Mouse (Mus musculus) midbrain, embryonic 14.5 days (tissue): ENCODE results near the gene Cdca8. TPM values are rescaled to one million over a fixed set of nuclear protein-coding genes. Genes with fewer than 3 reads are reported as not detected.
A peak's percentile ranks its signal among the peaks of the same experiment; 100 is the strongest.
"Not testable (repeated sequence)": the region's sequence is repeated elsewhere in the genome, so short reads cannot be mapped to it uniquely, and the experiment has no call there.

Experiments
- ATAC-seq: fragments of 200-750 bp; cut with Nextera tagmentation; 2 replicates; pipeline ENCODE4 v1.8.0; 2017; ENCODE audit warnings: moderate number of reproducible peaks, moderate library complexity; ENCODE audit not compliant: low FRiP score, low TSS enrichment
- DNase-seq: peaks from one replicate; pipeline ENCODE4 v3.0.0-alpha.2; 2015
- H3K27ac ChIP-seq: fragments of 300-500 bp; sonication (generic); replicated peaks from 2 replicates; pipeline ENCODE4 v1.5.1; 2014; ENCODE audit warnings: mild to moderate bottlenecking, low read depth, low read length, moderate library complexity
- H3K27me3 ChIP-seq: fragments of 300-500 bp; sonication (generic); 2 replicates; pipeline ENCODE4 v1.6.1; 2014; ENCODE audit warnings: low read length, control low read depth, mixed read lengths; ENCODE audit not compliant: control insufficient read depth, insufficient read depth
- H3K36me3 ChIP-seq: fragments of 300-500 bp; sonication (generic); 2 replicates; pipeline ENCODE4 v1.6.1; 2014; ENCODE audit warnings: low read length, control low read depth; ENCODE audit not compliant: control insufficient read depth, insufficient read depth
- H3K4me1 ChIP-seq: fragments of 300-500 bp; sonication (generic); 2 replicates; pipeline ENCODE4 v1.6.1; 2014; ENCODE audit warnings: mild to moderate bottlenecking, antibody characterized with exemption, low read length, control low read depth; ENCODE audit not compliant: control insufficient read depth, insufficient read depth
- H3K4me2 ChIP-seq: fragments of 300-500 bp; sonication (generic); 2 replicates; pipeline ENCODE4 v1.6.1; 2014; ENCODE audit warnings: mild to moderate bottlenecking, low read length, moderate library complexity
- H3K4me3 ChIP-seq: fragments of 300-500 bp; sonication (generic); replicated peaks from 2 replicates; pipeline ENCODE4 v1.5.1; 2014; ENCODE audit warnings: low read depth, low read length
- H3K9ac ChIP-seq: fragments of 300-500 bp; sonication (generic); replicated peaks from 2 replicates; pipeline ENCODE4 v1.6.1; 2014; ENCODE audit warnings: mild to moderate bottlenecking, low read length, moderate library complexity
- H3K9me3 ChIP-seq: fragments of 300-500 bp; sonication (generic); 2 replicates; pipeline ENCODE4 v1.6.1; 2016; ENCODE audit warnings: low read length, control low read depth, mixed read lengths; ENCODE audit not compliant: control insufficient read depth
- WGBS: fragments of 180-500 bp; shearing (Covaris S2); extraction: QIAGEN DNeasy Blood & Tissue Kit; methylation state at CpG from one replicate; pipeline ENCODE4 v1.1.7; 2014; 5-methylcytosine and 5-hydroxymethylcytosine counted together
- polyA plus RNA-seq: library from polyadenylated mRNA; unstranded; fragments of >200 nt; fragmentation: Nextera tagmentation; extraction: Ambion mirVana; gene quantifications from 2 replicates; pipeline ENCODE4 v1.2.1, GENCODE M21; 2014

Gene Cdca8
- 22.8 and 34.7 TPM in 2 replicates for polyA plus RNA-seq

DNA sequence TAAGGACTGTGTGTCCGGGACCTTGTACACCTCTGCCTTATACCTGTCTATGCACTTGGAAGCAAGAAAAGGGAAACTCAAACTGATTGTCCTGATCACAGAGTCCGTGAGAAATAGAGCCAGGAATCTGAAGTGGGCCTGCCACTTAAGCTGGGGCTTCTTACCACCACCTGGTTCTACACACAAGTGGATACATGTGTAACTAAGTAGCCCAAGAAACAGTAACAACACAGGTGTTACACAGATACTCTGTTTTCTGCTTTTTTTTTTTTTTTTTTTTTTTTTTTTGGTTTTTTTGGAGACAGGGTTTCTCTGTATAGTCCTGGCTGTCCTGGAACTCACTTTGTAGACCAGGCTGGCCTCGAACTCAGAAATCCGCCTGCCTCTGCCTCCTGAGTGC is at the start of gene Cdca8:
Gene Cdca8 (minus strand): TSS at position 101 of the 400 bp plus-strand sequence.
- H3K9me3 ChIP-seq, ATAC-seq, H3K27me3 ChIP-seq, H3K4me1 ChIP-seq, H3K27ac ChIP-seq, H3K4me3 ChIP-seq, DNase-seq, H3K9ac ChIP-seq: not testable (repeated sequence)
- 96% methylated on average over 4 of the region's 4 CpGs for WGBS
- Histone ChIP-seq H3K4me2 (peak within 1 kb of the TSS; percentile 88; the same call in 1 of the 2 replicates), H3K36me3 (peaks cover 42% of the 10 kb centered on the region)

DNA sequence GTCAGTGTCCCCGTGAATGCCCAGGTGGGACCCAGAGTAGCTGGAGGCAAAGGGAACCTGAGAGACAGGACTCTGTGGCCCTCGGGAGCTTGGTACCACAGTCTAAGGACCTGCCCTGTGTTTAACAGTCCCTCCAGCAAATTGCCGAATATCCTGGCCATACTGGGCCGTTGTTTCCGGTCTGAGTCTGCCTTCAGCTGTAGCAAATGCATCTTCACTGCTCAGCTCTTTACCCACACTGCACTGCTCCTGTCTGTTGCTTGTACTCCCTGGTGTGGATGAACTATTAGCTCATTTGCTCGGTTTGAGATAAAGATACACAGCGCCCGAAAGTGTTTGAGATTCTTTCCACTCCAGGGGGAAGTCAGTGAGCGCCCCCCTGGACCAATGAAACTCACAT is 49.3 kb upstream of the Cdca8 start:
- no peaks in the 10 kb centered on the region for H3K36me3 ChIP-seq
- peaks cover 14% of the 10 kb centered on the region; the same call in 1 of the 2 replicates for H3K4me1 ChIP-seq
- DNase-seq (no peak), ATAC-seq (no peak)
- no peak overlapping the region for H3K9ac ChIP-seq
- 23% methylated on average over 9 of the region's 9 CpGs for WGBS
- peaks cover 58% of the 10 kb centered on the region for H3K27me3 ChIP-seq
- no peaks in the 10 kb centered on the region for H3K9me3 ChIP-seq
- no peak overlapping the region for H3K27ac ChIP-seq
- no peak overlapping the region for H3K4me3 ChIP-seq
- no peak overlapping the region for H3K4me2 ChIP-seq

DNA sequence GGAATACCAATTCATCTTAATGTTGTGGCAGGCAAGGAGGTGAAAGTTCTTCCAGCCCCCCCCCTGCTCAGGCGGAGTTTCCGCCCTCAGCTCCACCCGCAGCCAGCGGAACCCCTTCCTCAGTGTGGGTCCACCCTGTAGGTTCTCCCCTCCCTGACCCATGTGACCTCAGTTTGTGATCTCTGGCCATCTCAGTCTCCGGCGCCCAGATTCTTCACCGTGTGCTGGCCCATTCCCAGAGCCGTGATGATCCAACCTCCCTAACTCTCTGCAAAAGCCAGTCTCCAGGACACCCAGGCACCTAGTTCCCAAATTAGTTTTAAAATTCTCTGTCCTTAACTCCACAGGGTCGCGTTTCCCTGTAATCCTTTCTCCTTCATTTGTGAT is 48.6 kb upstream of the Cdca8 start:
- H3K9ac ChIP-seq, result no peak overlapping the region
- H3K36me3 ChIP-seq, result no peaks in the 10 kb centered on the region
- ATAC-seq (no peak), DNase-seq (no peak)
- H3K4me3 ChIP-seq, result no peak overlapping the region
- no peak overlapping the region for H3K4me2 ChIP-seq
- H3K27ac ChIP-seq, result no peak overlapping the region
- no peaks in the 10 kb centered on the region for H3K9me3 ChIP-seq
- peaks cover 60% of the 10 kb centered on the region for H3K27me3 ChIP-seq
- H3K4me1 ChIP-seq, result peaks cover 14% of the 10 kb centered on the region; the same call in 1 of the 2 replicates
- 13% methylated on average over 10 of the region's 10 CpGs for WGBS

DNA sequence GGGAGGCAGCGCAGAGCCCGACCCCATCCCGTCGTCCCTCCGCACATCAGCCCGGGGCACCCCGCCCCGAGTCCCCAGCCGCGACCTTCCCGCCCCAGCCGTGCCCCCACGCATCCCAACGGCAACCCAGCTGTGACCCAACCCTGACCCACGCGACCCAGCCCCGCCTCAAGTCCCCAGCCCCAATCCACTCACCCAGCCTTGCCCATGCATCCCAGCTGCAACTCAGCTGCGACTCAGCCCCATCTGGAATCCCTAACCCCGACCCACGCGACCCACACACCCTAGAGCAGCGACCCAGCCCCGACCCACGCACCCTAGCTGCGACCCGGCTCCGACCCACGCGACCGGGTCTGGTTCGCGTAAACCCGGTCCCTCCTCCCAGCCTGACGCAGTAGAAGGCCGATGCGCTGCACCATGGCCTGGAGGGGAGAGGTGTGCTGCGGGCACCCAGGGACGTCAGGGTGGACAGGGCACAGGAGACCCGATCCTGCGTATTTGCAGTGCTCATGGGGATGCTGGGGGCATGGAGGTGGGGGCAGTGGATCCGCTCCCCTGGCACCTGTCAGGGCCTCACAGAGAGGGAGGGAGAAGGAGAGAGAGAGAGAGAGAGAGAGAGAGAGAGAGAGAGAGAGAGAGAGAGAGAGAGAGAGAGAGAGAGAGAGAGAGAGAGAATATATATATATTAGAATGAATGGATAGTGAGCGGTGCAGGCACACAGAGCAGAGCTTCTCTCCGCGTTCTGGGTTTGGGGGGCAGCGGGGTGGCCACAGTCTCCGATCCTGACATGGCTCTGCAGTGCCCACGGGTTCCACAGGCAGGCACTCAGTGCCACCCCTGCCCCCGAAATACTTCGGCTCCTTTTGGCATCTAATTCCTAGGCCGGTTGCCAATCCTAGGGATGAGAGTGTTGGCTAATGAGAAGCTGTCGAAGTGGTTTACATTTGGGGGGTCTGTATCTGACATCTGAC is 47.9 kb upstream of the Cdca8 start:
- H3K4me2 ChIP-seq, result peak overlapping the region; percentile 56
- H3K36me3 ChIP-seq, result no peaks in the 10 kb centered on the region
- DNase-seq (no peak), ATAC-seq (no peak)
- H3K4me3 ChIP-seq, result peak overlapping the region; percentile 32
- H3K9ac ChIP-seq, result peak overlapping the region; percentile 36; the same call in 1 of the 2 replicates
- H3K4me1 ChIP-seq, result peaks cover 14% of the 10 kb centered on the region; the same call in 1 of the 2 replicates
- H3K9me3 ChIP-seq, result no peaks in the 10 kb centered on the region
- no peak overlapping the region for H3K27ac ChIP-seq
- peaks cover 64% of the 10 kb centered on the region for H3K27me3 ChIP-seq
- WGBS, result 4% methylated on average over 51 of the region's 51 CpGs

DNA sequence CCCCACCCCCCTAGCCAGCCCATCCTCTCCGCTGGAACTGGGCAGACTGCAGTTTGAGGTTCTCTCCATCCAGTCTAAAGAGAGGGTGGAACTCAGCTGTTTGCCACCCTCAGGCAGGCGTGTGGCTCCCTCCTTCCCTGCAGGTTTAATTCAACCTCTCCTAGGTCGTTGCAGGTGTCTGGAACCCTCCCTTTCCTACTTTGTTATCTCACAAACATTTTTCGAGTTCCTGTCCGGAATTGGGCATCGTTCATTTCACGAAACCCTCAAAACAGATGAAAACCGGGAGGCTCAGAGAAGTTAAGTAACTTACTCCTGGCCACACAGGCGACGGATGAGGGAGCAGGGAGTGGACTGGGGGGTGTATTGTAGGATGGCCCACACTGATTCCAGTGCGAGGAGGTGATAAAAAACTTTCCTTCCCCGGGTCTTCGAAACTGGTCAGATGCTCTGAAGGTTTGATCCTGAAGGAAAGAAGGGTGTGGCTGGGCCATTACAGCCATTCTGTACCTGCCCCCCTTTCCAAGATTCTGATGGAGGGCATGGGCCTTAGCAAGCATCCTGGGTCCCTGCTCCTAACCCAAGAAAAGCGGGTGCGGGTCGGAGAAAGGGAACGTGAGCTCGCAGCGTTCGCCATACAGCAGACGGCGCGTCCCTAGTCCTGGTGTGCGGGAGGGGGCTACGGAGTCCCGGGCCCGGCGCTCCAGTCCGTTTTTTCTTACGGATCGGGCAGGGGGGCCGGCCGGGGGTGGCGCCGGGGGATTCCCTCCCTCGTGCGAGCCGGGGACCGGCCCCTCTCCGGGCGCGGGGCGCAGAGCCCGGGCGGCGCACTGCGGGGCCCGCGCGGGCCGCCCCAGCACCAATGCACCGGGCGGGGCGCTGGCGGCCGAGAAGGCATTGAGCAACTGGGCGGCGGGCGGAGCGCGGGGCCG is 46.8 kb upstream of the Cdca8 start, which contains the start of gene Rspo1:
Gene Rspo1 (plus strand): TSS at position 760 of the 932 bp plus-strand sequence.
- Histone ChIP-seq H3K4me1 (peaks cover 14% of the 10 kb centered on the region; the same call in 1 of the 2 replicates), H3K9ac (peak within 1 kb of the TSS; percentile 36; the same call in 1 of the 2 replicates), H3K4me3 (peak within 1 kb of the TSS; percentile 32), H3K4me2 (peak within 1 kb of the TSS; percentile 56), H3K27ac (no peak within 1 kb of the TSS), H3K9me3 (no peaks in the 10 kb centered on the region), H3K27me3 (peaks cover 64% of the 10 kb centered on the region), H3K36me3 (no peaks in the 10 kb centered on the region)
- 1% methylated on average over 48 of the region's 62 CpGs for WGBS
- DNase-seq, result no peak
- ATAC-seq, result no peak

DNA sequence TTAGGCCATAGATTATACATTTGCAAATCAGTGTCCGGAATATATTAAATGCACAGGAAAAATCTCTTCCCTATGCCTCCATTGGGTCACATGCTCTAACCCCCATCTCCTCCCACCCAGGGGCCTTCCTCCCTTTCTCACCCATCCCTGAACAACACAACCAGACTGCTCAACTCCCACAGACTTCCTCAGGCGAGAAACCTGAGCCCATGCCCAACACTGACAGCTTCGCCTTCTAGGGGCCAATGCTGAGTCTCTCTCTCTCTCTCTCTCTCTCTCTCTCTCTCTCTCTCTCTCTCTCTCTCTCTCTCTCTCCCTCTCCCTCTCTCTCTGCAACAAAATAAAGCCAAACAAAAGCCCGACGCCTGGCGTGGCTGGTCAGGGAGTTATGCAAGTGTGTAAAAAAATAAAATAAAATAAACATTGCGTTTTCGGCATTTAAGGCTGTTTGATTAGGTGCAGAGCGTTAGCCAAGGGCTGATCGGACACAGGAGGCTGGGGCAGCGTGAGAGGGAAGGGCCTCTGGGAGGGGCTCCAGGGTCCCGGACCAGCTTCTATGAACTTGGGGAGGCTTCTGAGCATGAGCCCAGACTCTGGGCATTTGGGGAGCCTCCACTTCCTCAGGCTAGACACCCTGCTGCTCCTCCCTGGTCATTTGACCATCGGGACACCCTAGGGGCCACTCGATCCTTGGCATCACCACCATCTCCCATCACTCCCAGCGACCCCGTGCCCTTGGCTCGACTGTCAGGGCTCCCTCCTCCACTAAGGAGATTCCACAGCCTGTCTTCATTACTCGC is 46.0 kb upstream of the Cdca8 start:
- no peak overlapping the region for H3K9ac ChIP-seq
- H3K4me1 ChIP-seq, result peaks cover 10% of the 10 kb centered on the region; the same call in 1 of the 2 replicates
- H3K36me3 ChIP-seq, result no peaks in the 10 kb centered on the region
- H3K9me3 ChIP-seq, result no peaks in the 10 kb centered on the region
- ATAC-seq (no peak), DNase-seq (no peak)
- H3K4me3 ChIP-seq, result no peak overlapping the region
- H3K27me3 ChIP-seq, result peaks cover 64% of the 10 kb centered on the region
- no peak overlapping the region for H3K4me2 ChIP-seq
- H3K27ac ChIP-seq, result no peak overlapping the region
- 9% methylated on average over 18 of the region's 18 CpGs for WGBS

DNA sequence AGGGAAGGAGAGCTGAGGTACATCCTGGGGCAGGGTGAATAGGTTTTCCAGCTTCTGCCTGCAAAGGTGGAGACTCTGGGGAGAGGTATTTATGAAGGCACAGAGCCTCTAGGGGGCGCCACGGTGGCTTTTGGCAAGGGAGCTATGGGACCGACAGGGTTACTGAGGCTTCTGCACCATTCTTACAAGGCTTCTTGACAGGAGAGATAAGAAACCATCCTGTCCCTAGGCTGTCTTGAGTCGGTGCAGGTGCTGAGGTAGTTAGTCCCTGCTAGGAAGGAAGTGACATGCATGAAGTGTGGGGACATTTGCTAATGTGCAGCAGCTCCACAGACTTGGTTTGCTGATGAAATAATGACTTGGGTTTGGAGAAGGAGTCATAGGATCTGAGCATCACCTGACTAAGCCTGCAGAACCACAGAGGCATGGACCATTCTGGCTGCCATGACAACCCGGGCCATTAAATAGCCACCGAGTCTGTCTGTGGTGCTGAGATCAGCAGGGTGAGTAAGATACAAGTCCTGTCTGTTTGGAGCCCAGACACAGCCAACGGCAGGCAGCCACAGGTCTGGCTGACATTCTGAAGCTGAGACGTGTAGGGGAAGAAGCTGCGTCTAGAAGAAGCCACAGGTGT is 44.9 kb upstream of the Cdca8 start:
- no peak overlapping the region for H3K27ac ChIP-seq
- DNase-seq, result no peak
- H3K9ac ChIP-seq, result no peak overlapping the region
- H3K27me3 ChIP-seq, result peaks cover 62% of the 10 kb centered on the region
- no peak for ATAC-seq
- no peaks in the 10 kb centered on the region for H3K36me3 ChIP-seq
- H3K4me1 ChIP-seq, result peaks cover 9% of the 10 kb centered on the region; the same call in 1 of the 2 replicates
- H3K4me3 ChIP-seq, result no peak overlapping the region
- H3K4me2 ChIP-seq, result no peak overlapping the region
- 15% methylated on average over 9 of the region's 9 CpGs for WGBS
- H3K9me3 ChIP-seq, result no peaks in the 10 kb centered on the region
